Mouse (Mus musculus): ENCODE results near the gene Atp5s. TPM values are rescaled to one million over a fixed set of nuclear protein-coding genes. Genes with fewer than 3 reads are reported as not detected.
A peak's percentile ranks its signal among the peaks of the same experiment; 100 is the strongest.

Atp5s gene
- polyA plus RNA-seq, 1 experiment from 2014 or later: 29.4 TPM

- Histone ChIP-seq H3K36me3 (ENCODE audit: control insufficient read depth, insufficient read depth, low read length) (peaks cover 5% of the 10 kb centered on the region; the same call in 1 of the 2 replicates), H3K27me3 (ENCODE audit: control insufficient read depth, insufficient read depth, low read length) (no peaks in the 10 kb centered on the region), H3K9ac (ENCODE audit: low read depth, low read length) (peak overlapping the region; percentile 66), H3K9me3 (ENCODE audit: control insufficient read depth, low read length) (peaks cover 6% of the 10 kb centered on the region), H3K4me1 (ENCODE audit: control insufficient read depth, insufficient read depth, low read length) (peaks cover 12% of the 10 kb centered on the region), H3K4me3 (ENCODE audit: low read length) (peak overlapping the region; percentile 79), H3K4me2 (replicated peaks; ENCODE audit: low read depth, low read length) (peak overlapping the region; percentile 94), H3K27ac (ENCODE audit: low read depth, low read length) (peak overlapping the region; percentile 42; the same call in 1 of the 2 replicates)
- ATAC-seq (ENCODE audit: low FRiP score, low TSS enrichment): peak; percentile 7
- 2% methylated on average over 24 of the region's 24 CpGs for WGBS
These were observed 586 bp upstream of the Atp5s start for GRCm38 (mm10) chr12:69724018-69724710.

- 0 out of 2 replicates have a peak, but pooled peaks cover 5% of the 10 kb centered on the region for H3K4me1 ChIP-seq (ENCODE audit: control insufficient read depth, insufficient read depth, low read length)
- H3K9me3 ChIP-seq (ENCODE audit: control insufficient read depth, low read length): no peaks in the 10 kb centered on the region
- ATAC-seq (ENCODE audit: low FRiP score, low TSS enrichment): no peak
- H3K9ac ChIP-seq (ENCODE audit: low read depth, low read length): no peak overlapping the region
- no peaks in the 10 kb centered on the region for H3K27me3 ChIP-seq (ENCODE audit: control insufficient read depth, insufficient read depth, low read length)
- H3K4me3 ChIP-seq (ENCODE audit: low read length): no peak overlapping the region
- no peak overlapping the region for H3K27ac ChIP-seq (ENCODE audit: low read depth, low read length)
- WGBS: 100% methylated on average over 1 of the region's 1 CpGs
- no peak overlapping the region for H3K4me2 ChIP-seq (replicated peaks; ENCODE audit: low read depth, low read length)
- H3K36me3 ChIP-seq (ENCODE audit: control insufficient read depth, insufficient read depth, low read length): no peaks in the 10 kb centered on the region
These were observed 4.5 kb downstream of the Atp5s start for GRCm38 (mm10) chr12:69729246-69729645.

- 94% methylated on average over 1 of the region's 1 CpGs for WGBS
- H3K4me3 ChIP-seq (ENCODE audit: low read length): no peak overlapping the region
- no peak overlapping the region for H3K4me2 ChIP-seq (replicated peaks; ENCODE audit: low read depth, low read length)
- H3K27ac ChIP-seq (ENCODE audit: low read depth, low read length): no peak overlapping the region
- H3K9me3 ChIP-seq (ENCODE audit: control insufficient read depth, low read length): no peaks in the 10 kb centered on the region
- no peak overlapping the region for H3K9ac ChIP-seq (ENCODE audit: low read depth, low read length)
- 0 out of 2 replicates have a peak, but pooled peaks cover 5% of the 10 kb centered on the region for H3K4me1 ChIP-seq (ENCODE audit: control insufficient read depth, insufficient read depth, low read length)
- H3K27me3 ChIP-seq (ENCODE audit: control insufficient read depth, insufficient read depth, low read length): no peaks in the 10 kb centered on the region
- no peak for ATAC-seq (ENCODE audit: low FRiP score, low TSS enrichment)
- no peaks in the 10 kb centered on the region for H3K36me3 ChIP-seq (ENCODE audit: control insufficient read depth, insufficient read depth, low read length)
These were observed 5.6 kb downstream of the Atp5s start for GRCm38 (mm10) chr12:69730306-69730705.

GRCm38 (mm10) chr12:69732221-69732620 lies 7.5 kb downstream of the Atp5s start:
- 49% methylated on average over 5 of the region's 5 CpGs for WGBS
- ATAC-seq (ENCODE audit: low FRiP score, low TSS enrichment): no peak

GRCm38 (mm10) chr12:69733518-69733917 lies 8.8 kb downstream of the Atp5s start:
- Histone ChIP-seq H3K27ac (ENCODE audit: low read depth, low read length) (no peak overlapping the region), H3K36me3 (ENCODE audit: control insufficient read depth, insufficient read depth, low read length) (no peaks in the 10 kb centered on the region), H3K27me3 (ENCODE audit: control insufficient read depth, insufficient read depth, low read length) (no peaks in the 10 kb centered on the region), H3K4me3 (ENCODE audit: low read length) (no peak overlapping the region), H3K4me1 (ENCODE audit: control insufficient read depth, insufficient read depth, low read length) (no peaks in the 10 kb centered on the region), H3K9ac (ENCODE audit: low read depth, low read length) (no peak overlapping the region), H3K4me2 (replicated peaks; ENCODE audit: low read depth, low read length) (no peak overlapping the region), H3K9me3 (ENCODE audit: control insufficient read depth, low read length) (no peaks in the 10 kb centered on the region)
- no peak for ATAC-seq (ENCODE audit: low FRiP score, low TSS enrichment)
- WGBS: 7% methylated on average over 2 of the region's 2 CpGs

More at GRCm38 (mm10) chr12:69732221-69732620, 7.5 kb downstream of the Atp5s start:
- Histone ChIP-seq H3K9me3 (ENCODE audit: control insufficient read depth, low read length) (no peaks in the 10 kb centered on the region), H3K4me1 (ENCODE audit: control insufficient read depth, insufficient read depth, low read length) (no peaks in the 10 kb centered on the region), H3K27ac (ENCODE audit: low read depth, low read length) (no peak overlapping the region), H3K36me3 (ENCODE audit: control insufficient read depth, insufficient read depth, low read length) (no peaks in the 10 kb centered on the region), H3K4me2 (replicated peaks; ENCODE audit: low read depth, low read length) (no peak overlapping the region), H3K4me3 (ENCODE audit: low read length) (no peak overlapping the region), H3K27me3 (ENCODE audit: control insufficient read depth, insufficient read depth, low read length) (no peaks in the 10 kb centered on the region), H3K9ac (ENCODE audit: low read depth, low read length) (no peak overlapping the region)

GRCm38 (mm10) chr12:69733923-69734322 lies 9.2 kb downstream of the Atp5s start:
- Histone ChIP-seq H3K9ac (ENCODE audit: low read depth, low read length) (no peak overlapping the region), H3K36me3 (ENCODE audit: control insufficient read depth, insufficient read depth, low read length) (no peaks in the 10 kb centered on the region), H3K4me2 (replicated peaks; ENCODE audit: low read depth, low read length) (no peak overlapping the region), H3K4me3 (ENCODE audit: low read length) (no peak overlapping the region), H3K27me3 (ENCODE audit: control insufficient read depth, insufficient read depth, low read length) (no peaks in the 10 kb centered on the region), H3K27ac (ENCODE audit: low read depth, low read length) (no peak overlapping the region), H3K9me3 (ENCODE audit: control insufficient read depth, low read length) (no peaks in the 10 kb centered on the region), H3K4me1 (ENCODE audit: control insufficient read depth, insufficient read depth, low read length) (no peaks in the 10 kb centered on the region)
- ATAC-seq (ENCODE audit: low FRiP score, low TSS enrichment): 0 out of 2 replicates have a peak, but pooled peaks have one; percentile 28
- 82% methylated on average over 3 of the region's 3 CpGs for WGBS

- Histone ChIP-seq H3K9me3 (ENCODE audit: control insufficient read depth, low read length) (no peaks in the 10 kb centered on the region), H3K4me3 (ENCODE audit: low read length) (no peak overlapping the region), H3K27ac (ENCODE audit: low read depth, low read length) (no peak overlapping the region), H3K9ac (ENCODE audit: low read depth, low read length) (no peak overlapping the region), H3K27me3 (ENCODE audit: control insufficient read depth, insufficient read depth, low read length) (no peaks in the 10 kb centered on the region), H3K36me3 (ENCODE audit: control insufficient read depth, insufficient read depth, low read length) (no peaks in the 10 kb centered on the region; the same call in 1 of the 2 replicates), H3K4me2 (replicated peaks; ENCODE audit: low read depth, low read length) (no peak overlapping the region), H3K4me1 (ENCODE audit: control insufficient read depth, insufficient read depth, low read length) (no peaks in the 10 kb centered on the region)
- WGBS: 87% methylated on average over 5 of the region's 5 CpGs
- ATAC-seq (ENCODE audit: low FRiP score, low TSS enrichment): no peak
These were observed 17.2 kb downstream of the Atp5s start for GRCm38 (mm10) chr12:69741965-69742364.

- Histone ChIP-seq H3K4me1 (ENCODE audit: control insufficient read depth, insufficient read depth, low read length) (no peaks in the 10 kb centered on the region), H3K4me2 (replicated peaks; ENCODE audit: low read depth, low read length) (no peak overlapping the region), H3K9ac (ENCODE audit: low read depth, low read length) (no peak overlapping the region), H3K9me3 (ENCODE audit: control insufficient read depth, low read length) (no peaks in the 10 kb centered on the region), H3K36me3 (ENCODE audit: control insufficient read depth, insufficient read depth, low read length) (no peaks in the 10 kb centered on the region; the same call in 1 of the 2 replicates), H3K27me3 (ENCODE audit: control insufficient read depth, insufficient read depth, low read length) (no peaks in the 10 kb centered on the region), H3K27ac (ENCODE audit: low read depth, low read length) (no peak overlapping the region), H3K4me3 (ENCODE audit: low read length) (no peak overlapping the region)
- ATAC-seq (ENCODE audit: low FRiP score, low TSS enrichment): no peak
- WGBS: 84% methylated on average over 5 of the region's 5 CpGs
These were observed 19.4 kb downstream of the Atp5s start for GRCm38 (mm10) chr12:69744138-69744537.

- Histone ChIP-seq H3K27me3 (ENCODE audit: control insufficient read depth, insufficient read depth, low read length) (peaks cover 3% of the 10 kb centered on the region; the same call in 1 of the 2 replicates), H3K9me3 (ENCODE audit: control insufficient read depth, low read length) (no peaks in the 10 kb centered on the region), H3K9ac (ENCODE audit: low read depth, low read length) (no peak overlapping the region), H3K4me3 (ENCODE audit: low read length) (no peak overlapping the region), H3K36me3 (ENCODE audit: control insufficient read depth, insufficient read depth, low read length) (no peaks in the 10 kb centered on the region), H3K4me1 (ENCODE audit: control insufficient read depth, insufficient read depth, low read length) (0 out of 2 replicates have a peak, but pooled peaks cover 5% of the 10 kb centered on the region), H3K4me2 (replicated peaks; ENCODE audit: low read depth, low read length) (no peak overlapping the region), H3K27ac (ENCODE audit: low read depth, low read length) (no peak overlapping the region; the same call in 1 of the 2 replicates)
- 16% methylated on average over 10 of the region's 10 CpGs for WGBS
- peak; percentile 81 for ATAC-seq (ENCODE audit: low FRiP score, low TSS enrichment)
These were observed 27.2 kb downstream of the Atp5s start for GRCm38 (mm10) chr12:69751864-69752341.

All from kidney, embryonic 14.5 days (tissue).